Mouse (Mus musculus): Measurements from ENCODE around the gene Sdhaf3.
"Not testable (repeated sequence)": the region's sequence is repeated elsewhere in the genome, so short reads cannot be mapped to it uniquely, and the experiment has no call there.

Gene Sdhaf3

GRCm38 (mm10) chr6:6955764-6956561, at the start of gene Sdhaf3:
TSS of gene Sdhaf3 (plus strand) at chr6:6956004.
- DNase-seq (ENCODE audit: low spot score): peak; percentile 96

DNA sequence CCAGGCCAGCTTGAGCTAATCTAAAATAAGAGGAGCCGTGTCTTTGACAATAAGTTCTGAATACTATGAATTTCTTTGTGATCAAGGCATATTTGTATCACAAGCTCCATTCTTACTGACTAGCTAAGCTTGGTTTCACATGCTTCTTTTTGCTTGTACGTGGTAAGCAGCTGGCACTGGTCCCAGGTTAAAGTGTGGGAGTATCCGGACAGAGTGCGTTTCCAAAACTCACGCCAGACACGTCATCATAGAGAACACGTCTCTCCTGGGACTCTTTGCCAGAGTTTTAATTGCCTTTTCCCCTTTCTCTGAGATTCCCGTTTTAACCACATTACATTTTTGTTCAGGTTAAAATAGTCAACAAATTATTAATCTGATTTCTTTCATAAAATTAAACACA, 46.2 kb upstream of the Sdhaf3 start:
- no peak for DNase-seq (ENCODE audit: low spot score)

DNA sequence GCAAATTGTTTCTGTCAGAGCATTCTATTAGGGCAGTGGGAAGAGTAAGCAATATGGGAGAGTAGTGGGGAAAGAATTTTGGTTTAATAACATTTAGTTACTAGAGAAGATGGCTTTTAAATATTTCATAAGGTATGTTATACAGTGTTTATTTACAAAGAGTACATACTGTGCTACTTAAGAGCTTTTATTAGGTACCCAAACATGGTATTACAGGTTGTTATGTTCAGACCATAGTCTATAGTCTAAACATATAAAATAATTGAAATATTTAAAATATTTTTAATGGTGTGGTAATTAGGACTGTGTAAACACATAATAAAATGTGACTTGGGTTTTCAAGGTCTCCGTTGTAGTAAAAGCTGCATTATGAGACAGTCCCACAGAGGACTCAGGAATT, 41.5 kb upstream of the Sdhaf3 start:
- no peak for DNase-seq (ENCODE audit: low spot score)

DNA sequence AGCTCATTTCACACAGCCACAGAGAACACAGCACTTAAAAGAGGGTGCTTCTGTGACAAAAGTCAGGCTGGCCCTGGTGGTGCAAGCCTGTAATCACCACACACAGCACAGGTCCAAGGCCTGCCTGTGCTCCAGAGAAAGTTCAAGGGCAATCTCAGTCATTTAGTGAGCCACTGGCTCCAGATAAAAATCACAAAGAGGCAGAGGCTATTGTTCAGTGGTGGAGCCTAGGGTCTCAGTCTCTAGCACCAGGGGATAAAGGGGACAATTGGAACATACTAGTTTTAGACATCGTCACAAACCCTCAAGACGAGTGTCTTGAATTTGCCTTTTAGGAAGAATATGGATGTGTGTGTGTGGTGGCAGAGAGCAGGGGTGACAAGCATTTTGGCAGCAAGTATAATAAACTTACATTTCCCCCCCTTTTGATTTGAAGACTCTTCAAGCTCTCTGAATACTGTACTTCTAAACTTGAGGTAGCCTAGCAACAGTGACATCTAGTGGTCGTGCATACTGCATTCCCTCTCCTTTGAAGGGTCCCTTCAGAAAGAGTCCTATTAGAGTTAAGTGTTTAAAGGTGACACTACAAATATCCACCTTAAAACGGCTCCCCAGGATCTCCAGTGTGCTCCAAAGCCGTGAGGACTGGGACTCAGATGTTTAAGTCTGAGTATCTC, 40.8 kb upstream of the Sdhaf3 start:
- peak; percentile 54 for DNase-seq (ENCODE audit: low spot score)

GRCm38 (mm10) chr6:6915526-6915915, 40.3 kb upstream of the Sdhaf3 start:
- no peak for DNase-seq (ENCODE audit: low spot score)

GRCm38 (mm10) chr6:6917334-6917733, 38.5 kb upstream of the Sdhaf3 start:
- DNase-seq (ENCODE audit: low spot score): no peak

GRCm38 (mm10) chr6:6925264-6925663, 30.5 kb upstream of the Sdhaf3 start:
- no peak for DNase-seq (ENCODE audit: low spot score)

- DNase-seq (ENCODE audit: low spot score): no peak
Measured at GRCm38 (mm10) chr6:6930831-6931230, 25.0 kb upstream of the Sdhaf3 start.

DNA sequence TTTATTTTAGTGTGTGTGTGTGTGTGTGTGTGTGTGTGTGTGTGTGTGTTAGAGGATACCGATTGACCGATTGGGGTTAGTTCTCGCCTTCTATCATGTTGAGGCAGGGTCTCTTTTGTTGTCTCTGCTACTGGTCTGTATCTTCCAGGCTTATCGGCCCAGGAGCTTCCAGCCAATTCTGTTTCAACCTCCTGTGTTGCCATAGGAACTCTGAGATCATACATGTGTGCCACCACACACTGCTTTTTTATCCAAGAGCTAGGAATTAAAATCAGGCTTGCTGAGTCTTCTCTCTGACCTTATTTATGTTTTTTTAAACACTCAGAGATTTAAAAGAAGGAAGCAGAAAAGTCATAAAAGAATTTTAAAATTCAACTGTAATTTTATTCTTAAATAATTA, 24.3 kb upstream of the Sdhaf3 start:
- DNase-seq (ENCODE audit: low spot score): no peak

DNA sequence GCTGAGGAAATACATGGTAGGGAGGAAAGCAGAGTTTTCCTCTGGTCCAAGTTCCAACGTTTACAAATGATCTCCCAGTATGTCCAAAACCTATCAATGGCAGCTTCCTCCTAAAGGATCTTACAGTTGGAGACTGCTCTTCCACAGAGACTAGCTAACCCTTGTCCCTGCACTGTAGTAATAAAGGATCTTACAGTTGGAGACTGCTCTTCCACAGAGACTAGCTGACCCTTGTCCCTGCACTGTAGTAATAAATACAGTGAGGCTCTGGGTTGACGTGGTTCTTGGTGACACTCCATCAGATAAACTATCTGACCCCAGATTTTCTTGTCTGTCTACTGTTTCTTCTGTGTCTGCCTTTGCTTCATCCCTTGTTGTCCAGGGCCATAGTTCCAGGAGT, 15.0 kb upstream of the Sdhaf3 start:
- DNase-seq (ENCODE audit: low spot score): no peak

DNA sequence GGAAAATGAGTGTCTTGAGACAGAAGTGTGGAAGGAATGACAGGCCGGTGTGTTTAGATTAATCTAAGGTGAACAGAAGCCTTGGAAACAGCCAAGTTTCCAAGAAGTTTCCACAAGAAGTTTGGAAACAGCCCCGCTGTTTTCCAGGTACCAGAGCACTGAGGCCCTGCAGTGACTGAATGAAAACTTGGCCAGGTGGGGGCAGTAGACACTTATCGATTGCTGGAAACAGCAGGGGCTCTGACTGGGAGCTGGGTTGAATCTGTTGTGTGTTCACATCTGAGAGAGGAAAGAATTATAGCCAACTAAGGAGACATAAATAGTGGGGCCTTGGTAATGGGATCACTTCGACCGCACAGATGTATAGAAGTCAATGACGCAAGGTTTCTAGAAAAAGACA, 13.0 kb upstream of the Sdhaf3 start:
- DNase-seq (ENCODE audit: low spot score): peak; percentile 38

DNA sequence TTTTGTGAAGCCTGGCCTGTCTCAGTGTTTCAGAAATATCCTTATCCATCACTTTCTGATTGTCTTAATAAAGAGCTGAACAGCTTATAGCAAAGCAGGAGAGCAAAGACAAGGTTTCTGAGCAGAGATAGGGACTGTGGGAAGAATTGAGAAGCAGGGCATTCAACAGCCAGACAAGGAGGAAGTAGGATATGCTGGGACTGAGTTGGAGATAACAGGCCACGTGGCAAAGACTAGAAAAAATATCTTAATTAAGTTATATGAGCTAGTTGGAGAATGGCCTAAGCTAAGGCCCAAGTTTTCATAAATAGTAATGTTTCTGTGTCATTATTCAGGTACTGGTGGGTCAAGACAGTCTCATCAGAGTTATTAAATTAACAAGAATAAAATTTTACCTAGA, 8.2 kb upstream of the Sdhaf3 start:
- DNase-seq (ENCODE audit: low spot score): no peak

DNA sequence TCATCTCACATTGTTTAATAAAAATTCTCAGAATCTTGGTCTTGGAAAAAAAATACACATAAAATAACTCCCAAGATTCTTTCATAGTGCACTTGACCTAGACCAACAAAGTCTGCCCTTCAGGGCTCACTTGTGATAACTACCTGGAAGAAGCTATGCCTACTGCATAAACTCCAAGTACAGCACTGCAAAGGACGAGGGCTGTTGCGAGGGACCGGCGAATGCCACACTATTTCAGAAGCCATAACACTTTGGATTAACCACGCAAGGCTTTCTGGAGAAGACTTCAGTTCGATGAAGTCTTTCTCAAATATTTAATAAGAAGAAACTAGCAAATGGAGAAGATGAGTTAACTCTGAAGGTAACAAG, 425 bp upstream of the Sdhaf3 start:
- no peak for DNase-seq (ENCODE audit: low spot score)

DNA sequence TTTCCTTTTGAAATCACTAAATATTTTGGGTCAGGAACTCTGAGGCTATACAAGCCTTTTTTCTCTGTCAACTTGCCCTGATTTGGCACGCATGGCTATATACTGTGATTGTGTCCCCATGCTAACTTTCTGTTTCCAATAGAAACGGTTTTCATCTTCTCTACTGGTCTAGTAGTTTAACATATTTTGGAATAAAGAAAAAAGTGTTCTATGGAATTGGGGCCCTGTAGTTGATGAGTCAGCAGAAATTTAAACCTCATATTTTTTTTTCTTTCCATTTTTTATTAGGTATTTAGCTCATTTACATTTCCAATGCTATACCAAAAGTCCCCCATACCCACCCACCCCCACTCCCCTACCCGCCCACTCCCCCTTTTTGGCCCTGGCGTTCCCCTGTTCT, 3.4 kb downstream of the Sdhaf3 start:
- DNase-seq (ENCODE audit: low spot score): not testable (repeated sequence)

- no peak for DNase-seq (ENCODE audit: low spot score)
Measured at GRCm38 (mm10) chr6:6997226-6997946, 41.6 kb downstream of the Sdhaf3 start.

GRCm38 (mm10) chr6:6997956-6998355, 42.2 kb downstream of the Sdhaf3 start:
- no peak for DNase-seq (ENCODE audit: low spot score)

DNA sequence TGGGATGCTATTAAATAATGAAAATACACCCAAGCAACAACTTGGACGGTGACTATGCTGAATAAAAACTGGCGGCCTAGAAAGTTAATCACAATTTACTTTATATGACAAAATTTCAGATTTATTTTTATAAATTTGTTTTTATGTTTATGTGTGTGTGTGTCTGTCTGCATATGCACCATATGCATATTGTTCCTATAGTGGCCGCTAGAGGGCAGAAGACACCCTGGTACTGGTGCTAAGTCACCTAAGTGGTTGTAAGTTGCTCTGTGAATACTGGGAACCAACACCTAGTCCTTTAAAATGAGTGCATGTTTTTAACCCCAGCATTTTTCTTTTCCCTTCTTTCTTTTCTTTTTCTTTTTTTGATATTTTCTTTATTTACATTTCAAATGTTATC, 43.2 kb downstream of the Sdhaf3 start:
- DNase-seq (ENCODE audit: low spot score): no peak

DNA sequence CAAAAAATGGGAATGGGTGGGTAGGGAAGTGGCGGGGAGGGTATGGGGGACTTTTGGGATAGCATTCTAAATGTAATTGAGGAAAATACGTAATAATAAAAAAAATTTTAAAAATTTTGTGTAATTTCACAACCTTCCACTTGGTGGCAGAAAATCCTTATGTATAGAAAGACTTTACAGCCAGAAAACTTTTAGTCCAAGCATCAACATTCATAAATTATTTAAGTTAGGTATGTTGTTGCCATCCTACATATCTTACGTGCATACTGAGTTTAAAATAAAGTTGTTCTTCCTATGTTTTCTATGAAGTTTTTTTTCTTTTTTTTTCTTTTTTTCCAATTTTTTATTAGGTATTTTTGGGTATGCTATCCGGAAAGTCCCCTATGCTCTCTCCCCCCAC, 47.3 kb downstream of the Sdhaf3 start:
- no peak for DNase-seq (ENCODE audit: low spot score)

DNA sequence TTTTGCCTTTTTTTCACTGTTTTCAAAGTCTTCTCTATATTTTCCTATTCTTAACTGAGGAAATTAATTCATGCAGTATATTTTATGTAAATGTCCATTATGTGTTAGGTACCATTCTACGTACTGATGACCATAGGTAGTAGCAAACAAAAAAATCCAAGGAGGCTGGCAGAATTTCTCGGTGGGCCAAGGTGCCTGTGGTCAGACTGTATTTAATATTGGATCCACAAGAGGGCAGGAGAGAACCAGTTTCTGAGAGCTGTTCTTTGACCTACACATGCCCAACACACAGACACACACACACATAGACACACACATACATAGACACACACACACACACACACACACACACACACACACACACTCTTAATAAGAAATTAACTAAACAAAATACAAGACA, 48.2 kb downstream of the Sdhaf3 start:
- DNase-seq (ENCODE audit: low spot score): no peak

- DNase-seq (ENCODE audit: low spot score): no peak
Measured at GRCm38 (mm10) chr6:7038087-7038486, 82.3 kb downstream of the Sdhaf3 start.

GRCm38 (mm10) chr6:7038835-7039234, 83.0 kb downstream of the Sdhaf3 start:
- DNase-seq (ENCODE audit: low spot score): no peak

DNA sequence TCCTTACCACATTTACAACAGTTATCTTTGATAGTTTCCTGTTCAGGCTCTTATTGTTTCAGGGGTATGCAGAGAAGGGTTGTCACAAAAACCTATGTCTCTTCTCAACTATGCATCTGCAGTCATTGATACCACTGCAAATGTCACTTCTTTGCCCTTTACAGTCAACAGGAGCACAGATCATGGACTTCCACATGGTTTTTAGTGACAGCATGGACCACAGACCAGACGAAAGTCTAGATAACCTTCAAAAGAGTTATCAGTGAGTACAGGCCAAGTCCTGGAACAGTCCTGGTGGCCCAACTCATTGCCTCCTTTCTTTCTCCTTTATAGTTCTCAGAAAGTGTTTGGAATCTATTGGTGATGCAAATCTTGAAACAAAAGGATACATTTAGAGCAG, 86.1 kb downstream of the Sdhaf3 start:
- DNase-seq (ENCODE audit: low spot score): no peak

GRCm38 (mm10) chr6:7062819-7063218, 107.0 kb downstream of the Sdhaf3 start:
- no peak for DNase-seq (ENCODE audit: low spot score)

Measured in layer of hippocampus, adult 11-12 months (tissue).